Mouse (Mus musculus): ENCODE measurements around the gene Sprr2h.

DNA sequence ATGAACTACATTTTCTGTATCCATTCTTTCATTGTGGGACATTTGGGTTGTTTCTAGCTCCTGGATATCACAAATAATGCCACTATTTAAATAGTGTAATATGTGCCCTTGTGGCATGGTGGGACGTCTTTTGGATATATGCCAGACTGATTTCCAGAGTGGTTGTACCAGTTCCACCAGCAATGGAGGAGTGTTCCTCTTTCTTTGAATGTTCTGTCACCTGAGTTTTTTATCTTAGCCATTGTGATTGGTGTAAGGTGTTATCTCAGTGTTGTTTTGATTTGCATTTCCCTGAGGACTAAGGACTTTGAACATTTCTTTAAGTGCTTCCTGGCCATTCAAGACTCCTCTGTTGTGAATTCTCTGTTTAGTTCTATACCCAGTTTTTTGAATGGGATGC lies 49.2 kb upstream of the Sprr2h start:
- TF ChIP-seq CTCF (IDR thresholded peaks at IDR 0.05; ENCODE audit: borderline replicate concordance, control insufficient read depth, extremely low read depth, insufficient read depth, low read length, poor library complexity) (no peak), POLR2A (IDR thresholded peaks at IDR 0.05; ENCODE audit: control insufficient read depth, extremely low read depth, insufficient read depth, low read length, poor library complexity) (no peak)

Measured in thymus, adult 2 months (tissue).